Mouse (Mus musculus): Measurements from ENCODE around the gene Alox12e. TPM values are rescaled to one million over a fixed set of nuclear protein-coding genes. Genes with fewer than 3 reads are reported as not detected.

Alox12e gene
- polyA plus RNA-seq, 2 experiments, result 0.09 to 0.26 TPM

DNA sequence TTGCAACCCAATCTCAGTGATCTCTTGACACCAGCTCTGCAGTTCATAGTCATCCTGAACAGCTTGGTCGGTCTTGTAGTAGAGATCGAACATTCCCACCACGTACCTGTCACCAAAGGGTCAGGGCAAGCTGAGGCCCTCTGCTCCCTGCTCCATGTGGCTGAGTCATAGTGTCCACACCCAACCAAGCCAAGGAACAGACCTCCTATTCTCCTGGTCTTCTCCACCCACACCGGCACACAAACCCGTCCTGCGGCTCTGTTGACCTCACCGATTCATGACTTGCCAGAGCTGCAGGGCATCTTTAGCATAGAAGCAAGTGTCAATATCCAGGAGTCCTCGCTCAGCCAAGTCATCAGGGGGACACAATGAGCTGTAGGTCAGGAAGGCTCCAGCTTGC is 23.1 kb upstream of the Alox12e start:
- ATAC-seq (ENCODE audit: low FRiP score, low read depth) (no peak), DNase-seq (ENCODE audit: low spot score) (no peak)
- Histone ChIP-seq H3K4me1 (ENCODE audit: control insufficient read depth, insufficient read depth, low read length) (no peaks in the 10 kb centered on the region), H3K27me3 (ENCODE audit: control insufficient read depth, insufficient read depth, low read length) (peaks cover 5% of the 10 kb centered on the region), H3K9me3 (ENCODE audit: control insufficient read depth, low read length) (no peaks in the 10 kb centered on the region), H3K36me3 (ENCODE audit: control insufficient read depth, insufficient read depth, low read length) (no peaks in the 10 kb centered on the region), H3K4me3 (replicated peaks; ENCODE audit: low read length) (no peak overlapping the region), H3K9ac (ENCODE audit: low read depth, low read length, severe bottlenecking) (no peak overlapping the region), H3K4me2 (replicated peaks; ENCODE audit: low read depth, low read length, severe bottlenecking) (no peak overlapping the region), H3K27ac (replicated peaks; ENCODE audit: low read depth, low read length) (no peak overlapping the region)
- TF ChIP-seq POLR2A (IDR thresholded peaks at IDR 0.05; ENCODE audit: borderline replicate concordance, extremely low read depth, insufficient read depth, insufficient read length), result no peak
- WGBS, result 95% methylated on average over 8 of the region's 8 CpGs

DNA sequence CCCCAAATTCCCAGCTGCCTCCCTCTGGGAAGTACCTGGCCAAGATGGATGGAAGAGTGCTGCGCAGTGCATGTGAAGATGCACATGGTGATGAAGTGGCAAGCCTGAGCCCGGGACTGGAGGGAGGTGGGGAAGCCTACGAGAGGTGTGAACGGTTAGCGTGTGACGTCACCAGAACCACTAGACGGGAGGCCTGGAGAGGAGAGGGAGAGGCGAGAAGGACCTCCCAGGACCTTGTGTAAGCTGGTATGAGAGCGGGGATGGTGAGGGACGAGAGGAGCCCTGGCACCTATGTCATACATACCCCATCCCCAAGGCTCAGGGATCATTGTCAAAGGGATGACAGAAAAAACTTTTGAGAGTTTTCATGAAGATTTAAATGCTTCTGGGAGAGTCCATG is 22.6 kb upstream of the Alox12e start:
- Histone ChIP-seq H3K27ac (replicated peaks; ENCODE audit: low read depth, low read length) (no peak overlapping the region), H3K9me3 (ENCODE audit: control insufficient read depth, low read length) (no peaks in the 10 kb centered on the region), H3K9ac (ENCODE audit: low read depth, low read length, severe bottlenecking) (no peak overlapping the region), H3K27me3 (ENCODE audit: control insufficient read depth, insufficient read depth, low read length) (no peaks in the 10 kb centered on the region; the same call in 1 of the 2 replicates), H3K4me1 (ENCODE audit: control insufficient read depth, insufficient read depth, low read length) (no peaks in the 10 kb centered on the region), H3K4me3 (replicated peaks; ENCODE audit: low read length) (no peak overlapping the region), H3K36me3 (ENCODE audit: control insufficient read depth, insufficient read depth, low read length) (no peaks in the 10 kb centered on the region), H3K4me2 (replicated peaks; ENCODE audit: low read depth, low read length, severe bottlenecking) (no peak overlapping the region)
- 73% methylated on average over 10 of the region's 10 CpGs for WGBS
- no peak for DNase-seq (ENCODE audit: low spot score)
- TF ChIP-seq POLR2A (IDR thresholded peaks at IDR 0.05; ENCODE audit: borderline replicate concordance, extremely low read depth, insufficient read depth, insufficient read length), result no peak
- no peak for ATAC-seq (ENCODE audit: low FRiP score, low read depth)

DNA sequence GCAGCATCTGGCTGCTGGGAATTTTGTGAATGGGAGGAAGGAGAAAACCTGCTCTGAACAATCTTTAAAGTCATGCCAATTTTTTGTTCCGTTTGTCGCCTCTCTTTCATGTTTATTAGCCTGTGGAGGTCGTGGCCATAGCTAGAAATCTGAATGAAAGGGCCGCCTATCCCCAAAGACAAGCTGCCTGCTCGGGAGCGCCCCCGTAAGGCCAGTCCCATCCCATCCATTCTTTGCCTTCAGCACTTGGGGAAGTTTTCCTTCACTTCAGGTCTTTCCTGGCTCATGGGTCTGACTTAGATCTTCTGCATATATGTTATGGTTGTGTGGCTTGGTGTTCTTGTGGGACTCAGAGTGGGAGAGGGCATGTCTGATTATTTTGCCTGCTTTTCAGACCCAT is 17.1 kb upstream of the Alox12e start:
- no peaks in the 10 kb centered on the region for H3K4me1 ChIP-seq (ENCODE audit: control insufficient read depth, insufficient read depth, low read length)
- ATAC-seq (ENCODE audit: low FRiP score, low read depth) (no peak), DNase-seq (ENCODE audit: low spot score) (no peak)
- no peaks in the 10 kb centered on the region for H3K9me3 ChIP-seq (ENCODE audit: control insufficient read depth, low read length)
- no peak for TF ChIP-seq POLR2A (IDR thresholded peaks at IDR 0.05; ENCODE audit: borderline replicate concordance, extremely low read depth, insufficient read depth, insufficient read length)
- H3K4me3 ChIP-seq (replicated peaks; ENCODE audit: low read length), result no peak overlapping the region
- H3K4me2 ChIP-seq (replicated peaks; ENCODE audit: low read depth, low read length, severe bottlenecking), result no peak overlapping the region
- 35% methylated on average over 7 of the region's 7 CpGs for WGBS
- H3K9ac ChIP-seq (ENCODE audit: low read depth, low read length, severe bottlenecking), result no peak overlapping the region
- H3K27me3 ChIP-seq (ENCODE audit: control insufficient read depth, insufficient read depth, low read length), result no peaks in the 10 kb centered on the region
- H3K36me3 ChIP-seq (ENCODE audit: control insufficient read depth, insufficient read depth, low read length), result no peaks in the 10 kb centered on the region
- no peak overlapping the region for H3K27ac ChIP-seq (replicated peaks; ENCODE audit: low read depth, low read length)

DNA sequence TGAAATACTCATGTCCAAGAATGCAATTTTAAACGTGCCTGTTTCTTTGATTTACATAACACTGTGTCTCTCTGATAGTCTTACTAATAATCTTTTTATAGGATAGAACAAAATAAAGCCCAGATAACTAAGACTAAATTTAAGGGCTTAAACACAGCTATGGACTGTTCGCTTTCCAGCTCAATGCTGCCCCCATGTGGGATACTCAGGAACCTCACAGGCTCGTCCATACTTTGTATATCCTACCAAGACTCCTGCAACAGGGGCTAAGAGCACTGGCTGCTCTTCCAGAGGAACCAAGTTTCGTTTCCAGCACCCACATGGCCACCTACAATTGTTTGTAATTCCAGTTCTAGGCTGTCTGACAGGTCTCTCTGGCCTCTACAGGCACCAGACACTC is 12.0 kb upstream of the Alox12e start:
- H3K4me1 ChIP-seq (ENCODE audit: control insufficient read depth, insufficient read depth, low read length), result no peaks in the 10 kb centered on the region
- no peaks in the 10 kb centered on the region for H3K36me3 ChIP-seq (ENCODE audit: control insufficient read depth, insufficient read depth, low read length)
- no peaks in the 10 kb centered on the region; the same call in 1 of the 2 replicates for H3K27me3 ChIP-seq (ENCODE audit: control insufficient read depth, insufficient read depth, low read length)
- H3K4me3 ChIP-seq (replicated peaks; ENCODE audit: low read length), result no peak overlapping the region
- H3K27ac ChIP-seq (replicated peaks; ENCODE audit: low read depth, low read length), result no peak overlapping the region
- no peaks in the 10 kb centered on the region for H3K9me3 ChIP-seq (ENCODE audit: control insufficient read depth, low read length)
- no peak for TF ChIP-seq POLR2A (IDR thresholded peaks at IDR 0.05; ENCODE audit: borderline replicate concordance, extremely low read depth, insufficient read depth, insufficient read length)
- no peak overlapping the region for H3K4me2 ChIP-seq (replicated peaks; ENCODE audit: low read depth, low read length, severe bottlenecking)
- peak; percentile 70 for DNase-seq (ENCODE audit: low spot score)
- H3K9ac ChIP-seq (ENCODE audit: low read depth, low read length, severe bottlenecking), result no peak overlapping the region
- 30% methylated on average over 4 of the region's 4 CpGs for WGBS
- no peak for ATAC-seq (ENCODE audit: low FRiP score, low read depth)

DNA sequence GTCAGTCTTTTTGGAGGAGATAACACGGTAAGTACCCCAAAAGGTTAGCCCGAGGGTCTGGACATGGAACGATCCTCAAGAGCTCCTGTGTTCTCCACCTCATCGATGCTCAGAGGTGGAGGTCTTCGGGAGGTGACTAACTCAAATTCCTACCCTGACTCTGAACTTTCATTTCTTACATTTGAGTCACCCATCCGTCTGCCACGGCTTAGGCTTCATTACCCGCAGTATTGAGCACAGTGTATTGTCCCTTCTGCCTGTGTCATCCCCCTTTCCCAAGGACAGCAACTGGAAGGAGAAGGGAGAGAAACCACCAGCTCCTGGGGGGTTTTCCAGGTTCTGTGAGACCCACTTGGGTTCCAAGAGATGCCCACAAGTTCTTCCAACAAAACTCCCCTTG is 2.3 kb upstream of the Alox12e start:
- no peak overlapping the region for H3K9ac ChIP-seq (ENCODE audit: low read depth, low read length, severe bottlenecking)
- H3K27me3 ChIP-seq (ENCODE audit: control insufficient read depth, insufficient read depth, low read length), result peaks cover 33% of the 10 kb centered on the region
- ATAC-seq (ENCODE audit: low FRiP score, low read depth) (no peak), DNase-seq (ENCODE audit: low spot score) (no peak)
- 84% methylated on average over 8 of the region's 8 CpGs for WGBS
- no peak for TF ChIP-seq POLR2A (IDR thresholded peaks at IDR 0.05; ENCODE audit: borderline replicate concordance, extremely low read depth, insufficient read depth, insufficient read length)
- H3K36me3 ChIP-seq (ENCODE audit: control insufficient read depth, insufficient read depth, low read length), result no peaks in the 10 kb centered on the region
- no peak overlapping the region for H3K27ac ChIP-seq (replicated peaks; ENCODE audit: low read depth, low read length)
- H3K4me1 ChIP-seq (ENCODE audit: control insufficient read depth, insufficient read depth, low read length), result no peaks in the 10 kb centered on the region
- no peaks in the 10 kb centered on the region for H3K9me3 ChIP-seq (ENCODE audit: control insufficient read depth, low read length)
- no peak overlapping the region for H3K4me2 ChIP-seq (replicated peaks; ENCODE audit: low read depth, low read length, severe bottlenecking)
- no peak overlapping the region for H3K4me3 ChIP-seq (replicated peaks; ENCODE audit: low read length)

DNA sequence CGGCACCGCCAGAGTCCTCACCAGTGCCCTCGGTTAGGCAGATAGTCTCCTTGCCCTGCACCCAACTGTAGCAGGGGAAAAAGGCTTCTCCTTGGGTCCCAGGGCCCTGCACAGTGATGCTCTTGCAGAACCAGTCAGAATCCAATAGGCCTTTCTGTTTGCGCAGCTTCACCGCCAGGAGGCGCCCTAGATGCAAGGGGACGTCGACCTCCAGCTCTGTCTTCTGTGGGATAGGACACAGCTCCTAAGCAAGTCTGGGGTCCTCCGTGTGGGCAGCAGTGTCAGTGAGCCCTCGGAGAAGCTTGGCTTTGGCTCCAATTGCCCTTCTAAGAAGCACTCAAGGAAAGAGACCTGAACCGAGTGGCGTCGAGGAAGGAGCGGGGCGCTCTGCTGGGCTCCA is 764 bp downstream of the Alox12e start:
- H3K4me3 ChIP-seq (replicated peaks; ENCODE audit: low read length), result no peak overlapping the region
- no peak overlapping the region for H3K9ac ChIP-seq (ENCODE audit: low read depth, low read length, severe bottlenecking)
- no peak overlapping the region for H3K27ac ChIP-seq (replicated peaks; ENCODE audit: low read depth, low read length)
- DNase-seq (ENCODE audit: low spot score) (peak; percentile 13), ATAC-seq (ENCODE audit: low FRiP score, low read depth) (no peak)
- H3K36me3 ChIP-seq (ENCODE audit: control insufficient read depth, insufficient read depth, low read length), result no peaks in the 10 kb centered on the region
- H3K27me3 ChIP-seq (ENCODE audit: control insufficient read depth, insufficient read depth, low read length), result peaks cover 40% of the 10 kb centered on the region
- WGBS, result 6% methylated on average over 15 of the region's 15 CpGs
- H3K4me1 ChIP-seq (ENCODE audit: control insufficient read depth, insufficient read depth, low read length), result no peaks in the 10 kb centered on the region
- TF ChIP-seq POLR2A (IDR thresholded peaks at IDR 0.05; ENCODE audit: borderline replicate concordance, extremely low read depth, insufficient read depth, insufficient read length), result no peak
- no peak overlapping the region for H3K4me2 ChIP-seq (replicated peaks; ENCODE audit: low read depth, low read length, severe bottlenecking)
- H3K9me3 ChIP-seq (ENCODE audit: control insufficient read depth, low read length), result no peaks in the 10 kb centered on the region
